Mouse (Mus musculus) layer of hippocampus, adult 2 months (tissue): Measurements from ENCODE around the gene Dap. TPM values are rescaled to one million over a fixed set of nuclear protein-coding genes. Genes with fewer than 3 reads are reported as not detected.
A peak's percentile ranks its signal among the peaks of the same experiment; 100 is the strongest.

ENCODE experiments used
- DNase-seq, 2 experiments: peaks; one replicate each; pipeline ENCODE4 v3.0.0; 2022; ENCODE audit warnings: low spot score in 2 of 2
- H3K27ac ChIP-seq: fragments of 200-600 bp; 2 replicates; pipeline ENCODE4 v1.8.1; 2022
- H3K4me3 ChIP-seq: fragments of 200-600 bp; 2 replicates; pipeline ENCODE4 v1.8.1; 2022; ENCODE audit warnings: mild to moderate bottlenecking
- CTCF ChIP-seq: fragments of 200-600 bp; conservative IDR thresholded peaks from 2 replicates; pipeline ENCODE4 v1.8.1; 2022; ENCODE audit warnings: antibody characterized with exemption, mild to moderate bottlenecking, moderate library complexity
- total RNA-seq, 2 experiments: library from RNA; stranded (reverse); gene quantifications; 2 replicates each; pipeline ENCODE4 v1.2.3; 2021

The Dap gene
- total RNA-seq, 2 experiments from 2014 or later = 8.9 to 9.2 TPM

GRCm38 (mm10) chr15:31244696-31245445 lies 20.8 kb downstream of the Dap start:
- no peak for TF ChIP-seq CTCF
- Histone ChIP-seq H3K4me3 (no peak overlapping the region), H3K27ac (no peak overlapping the region)
- DNase-seq = no peak

DNA sequence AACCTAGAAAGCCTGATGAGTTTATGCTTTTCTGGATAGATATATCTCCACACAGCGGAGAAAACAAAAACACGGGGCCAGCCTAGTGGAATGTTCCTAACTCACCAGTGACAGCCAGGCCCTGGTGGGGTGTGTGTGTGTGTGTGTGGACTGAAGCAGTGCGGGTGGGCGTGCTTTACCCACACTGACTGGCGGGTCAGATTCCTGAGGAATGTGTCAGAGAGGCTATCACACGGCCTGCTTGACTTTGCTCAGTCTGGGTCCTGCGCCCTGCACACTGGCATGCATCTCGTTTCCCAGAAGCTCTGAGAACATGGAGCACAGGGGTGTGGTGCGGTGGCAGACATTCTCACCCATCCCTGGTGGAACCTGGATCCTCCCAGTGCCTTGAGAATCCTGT lies 21.8 kb downstream of the Dap start:
- Histone ChIP-seq H3K4me3 (no peak overlapping the region), H3K27ac (no peak overlapping the region)
- DNase-seq = no peak
- TF ChIP-seq CTCF = no peak

DNA sequence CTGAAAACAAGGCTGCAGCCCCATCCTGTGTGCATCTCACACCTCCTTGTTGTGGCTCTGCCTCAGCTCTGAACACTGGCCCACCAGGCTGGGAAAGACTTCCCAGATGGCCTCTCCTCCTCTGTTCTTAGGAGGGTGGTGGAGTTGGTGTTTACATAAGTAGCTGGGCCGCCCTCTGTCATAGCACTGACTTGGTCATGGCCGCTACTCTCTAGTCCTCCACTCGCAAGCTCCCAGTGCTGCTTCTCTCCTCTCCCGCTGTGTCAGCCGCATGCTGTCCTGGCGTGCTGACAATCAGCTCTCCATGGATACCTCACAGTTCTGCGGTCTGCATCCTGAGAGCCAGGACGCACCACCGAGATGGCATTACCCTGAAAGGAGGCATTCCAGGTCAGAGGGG lies 22.9 kb downstream of the Dap start:
- Histone ChIP-seq H3K4me3 (no peak overlapping the region), H3K27ac (peak overlapping the region; percentile 53)
- DNase-seq = peak in 1 of 2 experiments; percentile 38
- no peak for TF ChIP-seq CTCF

DNA sequence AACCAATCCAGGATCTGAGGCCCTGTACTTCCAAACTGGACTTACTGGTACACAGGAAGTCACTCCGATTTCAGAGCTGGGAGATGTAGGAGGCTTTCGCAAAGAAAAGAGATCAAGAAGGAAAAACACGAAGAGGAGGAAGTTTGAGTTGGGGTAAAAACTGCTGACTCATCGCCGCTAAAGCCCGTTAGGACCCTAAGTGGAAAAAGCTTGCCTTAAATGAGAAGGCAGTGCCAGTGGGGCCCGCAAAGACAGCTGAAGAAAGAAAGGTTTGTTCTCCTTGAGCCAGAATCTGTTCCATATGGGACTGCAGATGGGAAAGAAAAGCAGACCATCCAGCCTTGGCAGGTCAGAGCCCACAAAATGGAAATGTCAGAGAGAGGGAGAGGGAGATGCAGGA lies 24.8 kb downstream of the Dap start:
- H3K27ac ChIP-seq = no peak overlapping the region
- no peak overlapping the region for H3K4me3 ChIP-seq
- TF ChIP-seq CTCF = no peak
- no peak for DNase-seq

- DNase-seq = no peak
- TF ChIP-seq CTCF = no peak
- H3K27ac ChIP-seq = no peak overlapping the region
- H3K4me3 ChIP-seq = no peak overlapping the region
These were observed 25.9 kb downstream of the Dap start for GRCm38 (mm10) chr15:31250027-31250426.

- DNase-seq = no peak
- no peak overlapping the region for H3K4me3 ChIP-seq
- H3K27ac ChIP-seq = no peak overlapping the region
- TF ChIP-seq CTCF = no peak
These were observed 26.6 kb downstream of the Dap start for GRCm38 (mm10) chr15:31250676-31251075.

- DNase-seq = no peak
These were observed 27.1 kb downstream of the Dap start for GRCm38 (mm10) chr15:31251189-31251588.

DNA sequence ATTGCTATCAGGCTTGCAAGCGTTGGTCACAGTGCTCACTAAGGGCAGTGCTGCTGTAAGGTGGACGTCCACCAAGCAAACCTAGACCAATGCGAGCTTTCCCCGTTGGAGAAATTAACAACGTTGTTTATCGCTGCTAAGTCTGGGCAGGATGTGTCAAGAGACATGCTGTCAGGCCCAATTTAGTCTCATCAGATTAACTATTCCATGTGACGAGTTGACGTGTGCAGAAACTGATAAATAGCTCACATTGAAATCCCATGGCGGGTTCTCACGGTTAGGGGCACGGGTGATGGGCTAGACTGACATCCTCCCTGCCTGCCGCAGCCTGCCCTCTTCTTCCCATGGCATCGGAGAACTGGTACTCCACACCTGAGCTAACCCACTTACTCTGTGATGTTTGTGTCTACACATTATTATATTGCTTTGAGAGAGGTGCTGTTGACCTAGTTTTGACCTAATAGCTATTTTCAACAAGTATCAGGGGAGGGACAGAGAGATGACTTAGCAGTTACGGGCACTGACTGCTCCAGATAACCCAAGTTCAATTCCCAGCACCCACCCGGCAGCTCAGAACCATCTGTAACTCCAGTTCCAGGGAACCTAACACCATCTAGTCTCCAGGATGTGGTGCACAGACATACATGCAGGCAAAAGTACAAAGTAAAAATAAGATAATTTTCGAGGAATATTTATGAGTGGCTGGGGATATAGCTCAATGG lies 28.6 kb downstream of the Dap start:
- Histone ChIP-seq H3K4me3 (no peak overlapping the region), H3K27ac (no peak overlapping the region)
- TF ChIP-seq CTCF = no peak
- no peak for DNase-seq

More at GRCm38 (mm10) chr15:31251189-31251588, 27.1 kb downstream of the Dap start:
- H3K4me3 ChIP-seq = no peak overlapping the region
- no peak for TF ChIP-seq CTCF
- no peak overlapping the region for H3K27ac ChIP-seq

DNA sequence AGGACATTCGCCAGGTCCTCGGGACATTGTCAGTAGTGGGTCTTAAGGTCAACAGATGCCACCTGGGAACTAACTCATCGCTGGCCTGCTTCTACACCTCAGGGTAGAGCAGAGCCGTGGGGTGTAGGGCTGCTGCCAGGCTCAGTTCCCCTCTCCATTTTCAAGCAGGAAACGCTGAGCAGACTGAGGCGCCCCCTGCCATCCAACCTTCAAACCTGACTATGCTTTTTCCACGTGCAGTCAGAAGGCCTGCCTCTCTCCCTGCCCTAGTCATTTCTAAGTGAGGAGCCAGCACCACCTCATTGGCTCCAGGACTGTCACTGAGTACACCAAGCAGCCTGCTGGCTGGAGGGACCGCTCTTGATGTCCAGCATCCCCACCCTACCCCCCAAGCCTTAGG lies 29.3 kb downstream of the Dap start:
- TF ChIP-seq CTCF = no peak
- no peak overlapping the region for H3K27ac ChIP-seq
- no peak overlapping the region for H3K4me3 ChIP-seq
- DNase-seq = no peak

- H3K4me3 ChIP-seq = no peak overlapping the region
- no peak overlapping the region for H3K27ac ChIP-seq
- TF ChIP-seq CTCF = no peak
- no peak for DNase-seq
These were observed 29.8 kb downstream of the Dap start for GRCm38 (mm10) chr15:31253963-31254362.

DNA sequence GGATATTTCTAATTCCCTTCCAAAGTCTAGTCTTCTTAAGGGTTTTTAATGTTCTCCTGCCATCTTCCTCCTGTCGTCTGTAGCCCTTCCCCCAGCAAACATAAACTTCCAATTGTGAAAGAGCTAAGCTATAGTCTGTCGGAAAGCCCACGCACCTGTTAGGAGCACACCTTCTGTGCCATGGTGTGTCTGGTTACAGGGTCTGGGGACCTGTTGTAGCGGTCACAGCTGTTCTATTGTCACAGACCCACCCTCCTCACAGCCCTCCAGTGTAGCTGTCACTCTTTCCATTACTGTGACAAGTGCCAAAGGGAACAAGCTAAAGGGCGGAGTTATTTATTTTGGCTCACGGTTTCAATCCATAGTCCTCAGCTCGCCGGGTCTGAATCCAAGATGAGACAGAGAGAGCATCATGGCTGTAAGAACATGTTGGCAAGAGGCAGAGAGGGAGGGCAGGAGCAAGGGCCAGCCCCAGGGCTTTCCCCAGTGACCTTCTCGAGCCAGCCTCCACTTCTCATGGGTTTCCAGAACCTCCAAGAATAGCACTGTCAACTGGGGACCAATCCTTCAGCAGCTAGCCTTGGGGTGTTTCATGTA lies 30.9 kb downstream of the Dap start:
- Histone ChIP-seq H3K27ac (peak overlapping the region; percentile 46; the same call in 1 of the 2 replicates), H3K4me3 (no peak overlapping the region)
- DNase-seq = no peak
- TF ChIP-seq CTCF = no peak

DNA sequence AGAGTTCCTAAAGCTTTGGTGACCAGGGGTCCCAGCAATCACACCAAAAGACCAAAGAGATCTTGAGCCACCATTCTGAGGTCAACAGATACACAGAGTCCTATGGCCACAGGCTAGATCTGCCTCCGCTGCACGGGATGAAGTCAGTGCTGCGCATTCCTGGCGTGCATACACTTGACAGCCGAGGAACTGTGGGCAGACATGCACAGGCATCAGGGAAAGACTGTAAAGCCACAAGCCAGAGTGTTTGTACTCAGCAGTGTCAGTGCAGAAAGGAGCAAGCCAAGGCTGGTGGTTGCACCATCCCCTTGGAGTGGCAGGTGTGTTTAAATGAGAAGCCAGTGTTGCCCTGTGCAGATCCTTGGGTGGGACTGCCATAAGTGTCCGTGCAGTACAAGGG lies 31.6 kb downstream of the Dap start:
- Histone ChIP-seq H3K4me3 (no peak overlapping the region), H3K27ac (peak overlapping the region; percentile 18; the same call in 1 of the 2 replicates)
- no peak for DNase-seq
- no peak for TF ChIP-seq CTCF

DNA sequence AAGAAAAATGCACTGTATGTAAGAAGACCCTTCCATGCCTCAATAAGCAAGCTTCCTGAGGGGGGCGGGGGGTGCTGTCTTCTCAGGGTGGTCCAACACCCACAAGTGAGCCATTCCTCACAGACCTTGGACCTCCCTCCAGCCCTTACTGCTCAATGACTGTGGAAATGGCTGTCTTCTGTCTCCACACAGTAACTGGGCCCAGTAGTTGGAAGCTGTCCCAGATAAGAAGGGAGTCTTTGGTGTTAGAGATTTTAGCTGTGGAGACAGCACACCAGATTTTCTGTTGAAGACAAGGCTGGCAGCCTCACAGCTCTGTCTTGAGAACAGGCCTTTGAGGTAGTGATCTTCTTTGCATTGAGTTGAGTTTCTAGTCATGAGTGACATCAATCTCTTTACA lies 33.2 kb downstream of the Dap start:
- Histone ChIP-seq H3K27ac (no peak overlapping the region), H3K4me3 (no peak overlapping the region)
- no peak for TF ChIP-seq CTCF
- DNase-seq = no peak
